Comparison of ENCODE assay signal across 8 mouse cellular contexts in genomic region chr2:121357494-121357893, GRCm38 (mm10). TPM values are rescaled to one million over a fixed set of nuclear protein-coding genes. Genes with fewer than 3 reads are reported as not detected.
A peak's percentile ranks its signal among the peaks of the same experiment; 100 is the strongest.
DNase-seq lines count a peak whose midpoint lies in the region; ATAC-seq lines count a peak whose summit lies in the region.

Gene Ckmt1 (plus strand): TSS chr2:121357714.

- ATAC-seq in stomach, embryonic 14.5 days (ENCODE audit: insufficient number of reproducible peaks, insufficient read depth, low FRiP score, low read depth) = no peak
- ATAC-seq in inflammation-experienced regulatory T-cells, adult 6 months = no peak

- peak within 1 kb of the TSS; percentile 42 for H3K4me3 ChIP-seq in limb, embryonic 10.5 days
- peak within 1 kb of the TSS; percentile 21 for H3K4me3 ChIP-seq in stomach, embryonic 14.5 days (ENCODE audit: low read depth, low read length)

- intact Hi-C loops in gastrocnemius, postnatal 14 days (cut with DNase I; ENCODE audit: low total_unique reads) = no loop called here

- peak; percentile 45 for DNase-seq in cerebellum, adult 9-10 months
- no peak for DNase-seq in cerebellum, postnatal 4 days (ENCODE audit: low spot score in 2 of 2)
- peak; percentile 15 for DNase-seq in urinary bladder, postnatal 14 days (ENCODE audit: low spot score)
- DNase-seq in urinary bladder, postnatal 25 days (ENCODE audit: low spot score) = no peak
- DNase-seq in limb, embryonic 10.5 days (ENCODE audit: low spot score) = no peak
- no peak for DNase-seq in gastrocnemius, postnatal 14 days

- H3K9me3 ChIP-seq in limb, embryonic 10.5 days (replicated peaks) = no peaks in the 10 kb centered on the region
- H3K9me3 ChIP-seq in stomach, embryonic 14.5 days (ENCODE audit: control insufficient read depth, low read depth, low read length) = no peaks in the 10 kb centered on the region

- H3K9ac ChIP-seq in stomach, embryonic 14.5 days (replicated peaks; ENCODE audit: low read depth, low read length) = no peak within 1 kb of the TSS

- peaks cover 35% of the 10 kb centered on the region for H3K27me3 ChIP-seq in limb, embryonic 10.5 days (ENCODE audit: low read depth, poor library complexity, severe bottlenecking)
- H3K27me3 ChIP-seq in stomach, embryonic 14.5 days (ENCODE audit: control insufficient read depth, insufficient read depth, low read length) = no peaks in the 10 kb centered on the region

- no peak within 1 kb of the TSS for H3K27ac ChIP-seq in limb, embryonic 10.5 days
- no peak within 1 kb of the TSS for H3K27ac ChIP-seq in stomach, embryonic 14.5 days (ENCODE audit: low read length)

- 62% methylated on average over 5 of the region's 5 CpGs for WGBS in limb, embryonic 10.5 days
- 62% methylated on average over 5 of the region's 5 CpGs for WGBS in stomach, embryonic 14.5 days

- H3K4me2 ChIP-seq in stomach, embryonic 14.5 days (replicated peaks; ENCODE audit: low read depth, low read length) = peak within 1 kb of the TSS; percentile 41

- no peaks in the 10 kb centered on the region for H3K36me3 ChIP-seq in limb, embryonic 10.5 days
- no peaks in the 10 kb centered on the region for H3K36me3 ChIP-seq in stomach, embryonic 14.5 days (ENCODE audit: control insufficient read depth, insufficient read depth, low read length)

- peaks cover 28% of the 10 kb centered on the region for H3K4me1 ChIP-seq in limb, embryonic 10.5 days
- H3K4me1 ChIP-seq in stomach, embryonic 14.5 days (ENCODE audit: control insufficient read depth, insufficient read depth, low read length) = peaks cover 5% of the 10 kb centered on the region; the same call in 1 of the 2 replicates

RNA-seq across cellular contexts. Expression of gene Ckmt1, which starts in this region (rescaled TPM):
- polyA plus RNA-seq in limb, embryonic 10.5 days (2016; fragmentation: Nextera tagmentation; extraction: Ambion mirVana) = 0.59 and 1.5 TPM in 2 replicates
- 43.6 and 53.7 TPM in 2 replicates for polyA plus RNA-seq in stomach, embryonic 14.5 days (2014; fragmentation: Nextera tagmentation; extraction: Ambion mirVana)
- total RNA-seq in gastrocnemius, postnatal 14 days (2021) = under 1 TPM in 1 of 2 experiments, not detected in 1; 0.44 TPM
- polyA plus RNA-seq in inflammation-experienced regulatory T-cells, adult 6 months (2017; shearing (Covaris generic)) = 1 to 10 TPM in 2 of 3 experiments, under 1 TPM in 1; 0.65 to 1.2 (median 1.1) TPM

Comparison
In these comparisons a context has a peak if more than half of its experiments do, and no peak if none do; other contexts are left out.
1. RNA of gene Ckmt1 (polyA plus RNA-seq): 43.6 to 53.7 TPM in stomach, embryonic 14.5 days; 0.59 to 1.5 TPM in limb, embryonic 10.5 days and 0.65 to 1.2 TPM in inflammation-experienced regulatory T-cells, adult 6 months; every median in the first group is over 10 times any median in the second.
2. DNase-seq: peak in cerebellum, adult 9-10 months (single experiment) and urinary bladder, postnatal 14 days (single experiment); none in cerebellum, postnatal 4 days (0 of 2), urinary bladder, postnatal 25 days (single experiment), limb, embryonic 10.5 days (single experiment) and gastrocnemius, postnatal 14 days (single experiment).